Mouse (Mus musculus): ENCODE measurements around the gene Retsat.

Retsat gene

GRCm38 (mm10) chr6:72597956-72598753 is at the start of gene Retsat, which contains the start of gene Elmod3:
Gene Retsat (plus strand): TSS chr6:72598475.
Gene Elmod3 (minus strand): TSS chr6:72598413.
- peak; percentile 72 to 86 for DNase-seq (ENCODE audit: low spot score in 2 of 2)

DNA sequence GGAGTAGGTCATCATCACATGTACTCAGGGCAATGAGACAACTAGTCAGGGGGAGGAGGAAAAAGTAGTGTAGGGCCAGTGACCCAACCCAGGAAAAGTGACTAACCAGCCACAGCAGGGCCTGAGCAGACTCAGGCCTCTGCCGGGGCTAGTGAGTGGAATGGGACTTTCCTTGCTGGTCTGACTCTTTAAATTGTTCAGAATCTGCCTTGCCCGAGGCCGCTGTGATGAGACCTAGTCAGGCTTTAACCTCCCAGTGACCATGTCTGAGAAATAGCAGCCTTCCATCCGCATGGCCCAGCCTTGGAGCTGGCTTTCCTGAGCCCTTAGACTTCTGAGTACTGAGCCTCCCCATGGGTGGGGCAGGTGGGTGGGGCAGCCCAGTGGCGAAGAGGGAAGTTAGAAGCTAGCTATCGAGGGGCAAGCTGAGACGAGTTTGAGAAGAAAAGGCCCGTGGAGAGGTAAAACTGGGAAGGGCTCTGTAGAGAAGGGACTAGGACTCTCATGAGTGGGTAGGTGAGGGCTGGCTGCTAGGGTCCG is 49.2 kb upstream of the Retsat start:
- DNase-seq (ENCODE audit: low spot score in 2 of 2): peak; percentile 51 to 75

DNA sequence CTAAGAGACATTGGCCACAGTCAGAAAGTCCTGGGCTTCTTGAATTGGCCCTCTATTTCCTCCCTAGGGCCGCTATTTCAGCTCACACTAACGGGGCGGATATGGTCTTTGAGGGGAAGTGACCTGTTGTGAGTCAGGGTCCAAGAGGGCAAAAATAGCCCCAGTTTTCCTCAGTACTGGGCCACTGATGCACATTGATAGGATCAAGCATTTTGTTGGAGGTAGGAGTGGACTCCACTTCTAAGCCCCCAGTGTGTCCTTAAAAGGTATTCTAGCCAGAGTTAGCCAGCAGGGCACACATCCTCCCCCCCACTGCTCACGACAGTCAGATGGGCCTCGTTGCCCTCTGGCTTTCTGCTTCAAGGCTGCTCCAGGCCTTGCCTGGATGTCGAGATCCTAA is 48.2 kb upstream of the Retsat start:
- no peak for DNase-seq (ENCODE audit: low spot score in 2 of 2)

- DNase-seq (ENCODE audit: low spot score in 2 of 2): no peak
Measured at GRCm38 (mm10) chr6:72550503-72551100, 47.7 kb upstream of the Retsat start.

GRCm38 (mm10) chr6:72552171-72553078 is 45.9 kb upstream of the Retsat start:
- DNase-seq (ENCODE audit: low spot score in 2 of 2): peak in 1 of 2 experiments; percentile 48

- no peak for DNase-seq (ENCODE audit: low spot score in 2 of 2)
Measured at GRCm38 (mm10) chr6:72553079-72553412, 45.2 kb upstream of the Retsat start.

- DNase-seq (ENCODE audit: low spot score in 2 of 2): no peak
Measured at GRCm38 (mm10) chr6:72560801-72561200, 37.5 kb upstream of the Retsat start.

GRCm38 (mm10) chr6:72562486-72562885 is 35.8 kb upstream of the Retsat start:
- DNase-seq (ENCODE audit: low spot score in 2 of 2): no peak

DNA sequence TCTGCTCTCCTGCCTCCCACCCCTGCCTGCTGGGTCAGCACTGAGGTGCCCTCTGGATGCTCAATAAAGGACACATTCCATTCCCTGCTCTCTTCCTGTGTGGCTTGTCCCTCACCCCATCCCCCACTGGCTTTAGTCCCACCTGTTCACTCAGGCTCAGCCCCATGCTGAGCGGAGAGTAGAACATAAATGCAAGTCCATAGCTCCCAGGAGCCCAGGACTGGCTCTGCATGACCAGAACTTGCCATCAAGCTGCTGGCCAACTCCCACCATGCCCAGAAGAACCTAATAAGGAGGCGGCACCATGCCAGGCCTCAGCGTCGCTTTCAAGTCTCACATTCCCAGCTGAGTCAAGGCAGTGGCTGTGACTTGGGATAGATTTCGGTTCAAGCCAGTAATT is 35.4 kb upstream of the Retsat start:
- DNase-seq (ENCODE audit: low spot score in 2 of 2): no peak

- DNase-seq (ENCODE audit: low spot score in 2 of 2): no peak
Measured at GRCm38 (mm10) chr6:72565506-72565905, 32.8 kb upstream of the Retsat start.

DNA sequence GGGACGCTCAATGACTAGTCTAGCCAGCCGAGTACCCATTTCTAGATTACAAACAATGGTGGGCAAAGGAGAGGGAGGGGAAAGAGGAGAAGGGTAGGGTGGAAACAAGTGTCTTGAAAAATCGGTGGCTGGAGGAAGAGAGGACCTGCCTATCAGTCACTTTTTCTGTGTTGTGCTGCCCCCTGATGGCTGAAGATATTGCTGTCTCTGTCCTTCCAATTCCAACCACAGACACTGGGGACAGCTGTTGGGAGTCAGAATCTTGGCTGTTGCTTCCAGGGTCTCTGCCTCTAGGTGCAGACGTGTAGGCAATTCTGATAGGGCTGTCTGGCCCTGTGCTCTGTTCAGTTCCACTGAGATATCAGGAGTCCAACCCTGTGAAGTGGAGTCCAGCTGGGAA is 32.2 kb upstream of the Retsat start:
- DNase-seq (ENCODE audit: low spot score in 2 of 2): peak; percentile 75 to 88

DNA sequence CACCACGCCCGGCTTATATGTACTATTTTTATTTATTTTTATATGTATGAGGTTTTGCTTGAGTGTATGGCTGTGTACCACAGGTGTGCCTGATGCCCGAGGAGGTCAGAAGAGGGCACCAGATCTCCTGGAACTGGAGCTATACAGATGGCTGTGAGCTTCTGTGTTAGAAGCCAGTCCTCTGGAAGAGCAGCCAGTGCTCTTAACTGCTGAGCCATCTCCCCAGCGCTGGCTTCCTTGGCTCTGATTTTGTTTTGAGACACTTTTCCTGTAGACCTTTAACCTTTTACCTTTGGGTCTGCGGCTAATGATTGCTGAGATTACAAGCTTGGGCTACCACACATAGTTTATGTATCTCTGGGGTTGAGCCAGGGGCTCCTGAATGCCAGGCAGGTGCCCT is 30.8 kb upstream of the Retsat start:
- DNase-seq (ENCODE audit: low spot score in 2 of 2): no peak

DNA sequence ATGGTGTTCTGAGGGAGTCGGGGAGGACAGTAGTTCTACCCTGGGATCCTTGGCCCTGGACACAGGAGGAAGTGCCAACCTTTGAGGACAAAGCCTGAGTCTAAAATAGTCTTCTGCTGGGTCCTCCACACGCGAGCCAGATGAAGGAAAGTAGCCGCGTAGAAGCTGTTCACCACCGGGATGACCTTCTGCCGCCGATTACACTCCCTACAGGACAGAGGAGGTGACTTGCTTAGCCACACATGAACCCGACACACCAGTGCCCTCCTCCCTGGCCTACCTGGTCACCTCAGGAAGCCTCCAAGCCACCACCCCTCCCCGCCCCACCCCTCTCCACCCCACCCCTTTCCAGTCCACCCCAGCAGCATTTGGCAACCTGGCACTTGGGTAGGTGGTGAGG is 29.5 kb upstream of the Retsat start:
- DNase-seq (ENCODE audit: low spot score in 2 of 2): no peak

- no peak for DNase-seq (ENCODE audit: low spot score in 2 of 2)
Measured at GRCm38 (mm10) chr6:72570644-72571397, 27.5 kb upstream of the Retsat start.

GRCm38 (mm10) chr6:72571826-72572225 is 26.4 kb upstream of the Retsat start:
- DNase-seq (ENCODE audit: low spot score in 2 of 2): no peak

DNA sequence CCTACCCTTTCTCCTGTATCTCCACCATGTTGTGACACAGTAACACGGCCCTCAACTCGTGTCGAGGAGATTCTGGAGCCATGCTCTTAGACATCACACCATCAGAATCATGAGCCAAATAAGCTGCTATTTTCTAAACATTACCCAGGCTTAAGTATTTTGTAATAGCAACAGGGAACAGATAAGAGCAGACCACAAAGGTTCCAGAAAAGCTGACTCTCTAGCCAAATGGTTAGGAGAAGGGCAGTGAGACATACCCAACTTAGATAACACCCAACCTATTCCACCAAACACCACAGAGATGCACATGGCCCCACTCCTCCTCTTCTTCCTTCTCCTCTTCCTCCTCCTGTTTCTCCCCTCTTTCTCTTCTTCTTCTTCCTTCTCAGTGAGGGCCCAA is 22.2 kb upstream of the Retsat start:
- DNase-seq (ENCODE audit: low spot score in 2 of 2): no peak

- DNase-seq (ENCODE audit: low spot score in 2 of 2): no peak
Measured at GRCm38 (mm10) chr6:72581625-72582382, 16.5 kb upstream of the Retsat start.

- DNase-seq (ENCODE audit: low spot score in 2 of 2): no peak
Measured at GRCm38 (mm10) chr6:72583211-72583839, 14.9 kb upstream of the Retsat start.

DNA sequence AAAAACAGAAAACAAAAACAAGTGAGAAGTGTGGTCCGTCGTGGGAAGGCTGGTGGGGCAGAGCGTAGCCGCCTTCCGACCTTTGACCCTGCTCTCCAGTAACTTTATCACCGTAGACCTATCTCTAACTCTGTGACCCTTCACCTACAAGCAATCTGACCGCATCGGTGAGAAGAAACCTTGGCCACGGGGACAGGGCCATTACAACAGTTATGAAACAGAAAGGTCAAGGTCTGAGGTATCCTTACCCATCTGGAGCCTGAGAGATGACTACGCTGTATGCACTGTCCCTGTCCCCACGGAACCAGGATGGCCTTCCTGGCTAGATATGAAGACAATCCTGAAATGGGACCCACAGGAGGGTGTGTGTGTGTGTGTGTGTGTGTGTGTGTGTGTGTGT is 14.1 kb upstream of the Retsat start:
- no peak for DNase-seq (ENCODE audit: low spot score in 2 of 2)

- no peak for DNase-seq (ENCODE audit: low spot score in 2 of 2)
Measured at GRCm38 (mm10) chr6:72586701-72587100, 11.6 kb upstream of the Retsat start.

Measured in spleen, postnatal 10 days (tissue).